Mouse (Mus musculus) heart, adult 2 months (tissue): ENCODE measurements at regions not wholly inside any gene's neighbourhood (a gene's known extent, or its start where the extent isn't known, plus 50 kb on each side); places are given as distances from the start of the nearest gene placed in this dataset.

Experiments
- CTCF ChIP-seq: fragments of 200-600 bp; IDR thresholded peaks from 2 replicates; pipeline ENCODE4 v1.8.1; 2022; ENCODE audit warnings: antibody characterized with exemption, mild to moderate bottlenecking, moderate library complexity
- EP300 ChIP-seq: fragments of 200-500 bp; IDR thresholded peaks from 2 replicates; pipeline ENCODE4 v1.6.1; 2011; ENCODE audit warnings: low read depth, low read length, control low read depth; ENCODE audit not compliant: insufficient read depth
- POLR2A ChIP-seq: fragments of 200-500 bp; IDR thresholded peaks from 2 replicates; pipeline ENCODE4 v1.6.1; 2011; ENCODE audit warnings: mild to moderate bottlenecking, low read depth, low read length, control low read depth; ENCODE audit not compliant: insufficient read depth

- TF ChIP-seq CTCF (no peak), EP300 (no peak), POLR2A (no peak)
These were observed 202.5 kb upstream of the Ccdc122 start for GRCm38 (mm10) chr14:76834084-76834483.
